Mouse (Mus musculus): ENCODE measurements around the gene Gm21788.
"Not testable (repeated sequence)": the region's sequence is repeated elsewhere in the genome, so short reads cannot be mapped to it uniquely, and the experiment has no call there.

Gm21788 gene

DNA sequence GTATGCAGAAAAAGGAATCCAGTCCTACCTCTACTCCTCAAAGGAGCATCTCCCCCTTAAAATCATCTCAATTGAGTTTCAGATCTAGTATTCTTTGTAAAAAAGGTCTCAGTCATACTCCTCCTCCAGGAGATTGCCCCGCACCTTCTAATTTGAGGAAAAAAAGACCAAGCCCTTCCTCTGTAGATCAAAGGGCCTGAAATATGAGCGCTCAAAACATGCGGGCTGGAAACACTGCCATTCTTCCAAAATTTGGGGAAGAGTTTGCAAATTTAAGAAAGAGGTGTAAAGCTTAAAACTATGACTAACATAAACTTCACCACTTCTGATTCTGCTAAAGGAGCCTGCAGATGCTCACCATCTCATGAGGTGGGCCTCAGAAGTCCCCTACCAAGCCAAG lies at the start of gene Gm21788:
Gene Gm21788 (plus strand): TSS at position 301 of the 400 bp plus-strand sequence.
- POLR2A ChIA-PET, CTCF ChIA-PET: not testable (repeated sequence)
